Mouse (Mus musculus) A20 (cell line): ENCODE data around the gene Ezr.
"Not testable (repeated sequence)": the region's sequence is repeated elsewhere in the genome, so short reads cannot be mapped to it uniquely, and the experiment has no call there.

Experiments used
- DNase-seq: peaks from one replicate; pipeline ENCODE4 v3.0.0-alpha.2; 2011; ENCODE audit warnings: low read depth, low spot score

The Ezr gene

DNA sequence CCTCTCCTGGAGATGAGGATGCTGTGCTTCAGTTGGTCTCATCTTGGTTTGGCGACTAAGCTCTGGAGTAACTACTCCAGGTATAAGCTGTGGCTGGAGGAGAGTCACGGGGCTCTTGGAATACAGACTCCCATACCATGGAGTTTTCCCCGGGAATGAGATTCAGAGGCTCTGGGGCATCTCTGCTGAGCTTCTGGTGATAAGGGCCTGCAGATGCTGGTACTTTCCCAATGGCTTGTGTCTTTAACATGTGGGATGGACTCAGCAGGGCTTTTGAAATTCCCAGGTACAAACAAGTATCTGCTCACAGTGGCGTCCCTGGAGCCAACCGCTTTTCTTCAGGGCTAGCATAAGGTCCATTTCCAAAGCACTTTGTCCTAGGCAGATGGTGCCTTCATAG, 75.2 kb downstream of the Ezr start:
- not testable (repeated sequence) for DNase-seq

DNA sequence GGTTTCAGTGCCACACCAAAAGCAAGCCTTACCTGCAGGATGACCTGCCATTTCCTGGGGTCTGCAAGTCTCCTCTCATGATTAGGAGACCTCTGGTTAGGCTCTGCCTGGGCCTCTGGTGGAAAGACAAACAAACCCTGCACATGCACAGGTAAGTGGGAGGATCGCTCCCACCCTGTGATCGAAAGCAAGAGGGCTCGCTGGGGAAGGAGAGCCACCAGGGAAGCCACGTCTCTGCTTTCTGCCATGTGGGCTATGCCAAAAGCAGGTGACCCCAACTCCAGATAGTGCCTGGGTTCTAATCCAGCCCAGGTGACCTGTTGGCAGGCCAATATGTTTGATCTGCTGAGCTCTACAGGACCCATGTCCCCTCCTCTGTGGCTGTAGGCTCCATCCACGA, 76.1 kb downstream of the Ezr start:
- DNase-seq, result not testable (repeated sequence)

DNA sequence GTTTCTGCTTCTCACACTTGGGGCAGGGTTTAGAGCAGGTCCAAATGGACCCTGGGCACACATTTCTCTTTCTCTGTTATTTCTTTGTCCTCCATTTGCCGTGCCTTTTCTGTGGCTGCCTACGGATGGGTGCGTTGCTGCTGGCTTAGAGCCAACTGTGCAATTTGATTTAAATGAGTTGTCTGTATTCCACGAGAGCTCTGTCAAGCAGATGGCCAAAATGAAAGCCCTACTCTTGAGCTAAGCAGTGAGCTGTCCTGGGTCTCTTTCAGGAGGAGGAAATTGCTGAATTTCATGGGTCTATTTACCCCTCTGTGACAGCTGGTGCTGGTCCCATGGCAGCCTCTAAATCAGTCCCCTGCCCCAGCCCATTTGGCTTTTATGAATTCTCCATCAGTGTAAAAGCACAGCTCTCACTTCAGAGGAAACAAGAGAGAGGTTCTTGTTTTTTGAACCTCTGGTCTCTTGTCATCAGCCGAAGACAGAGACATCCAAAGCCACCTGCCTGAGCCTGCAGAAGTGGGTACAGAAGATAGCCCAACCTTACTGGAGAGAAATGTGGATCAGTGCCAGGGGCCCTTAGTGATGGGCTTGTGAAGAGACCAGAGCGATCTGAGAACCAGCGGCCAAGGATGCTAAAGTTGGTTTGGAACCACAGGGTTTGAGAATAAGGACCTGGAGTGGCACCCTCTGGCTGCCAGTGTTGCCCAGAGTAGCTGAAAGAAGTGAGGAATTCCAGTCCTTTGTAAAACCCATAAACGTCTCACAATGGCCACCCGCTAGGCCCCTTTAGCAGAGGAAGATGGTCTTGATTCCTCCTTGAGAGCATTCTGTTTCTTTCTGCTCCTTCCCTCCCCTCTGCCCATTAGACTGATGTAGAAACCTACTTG, 79.0 kb downstream of the Ezr start:
- not testable (repeated sequence) for DNase-seq

DNA sequence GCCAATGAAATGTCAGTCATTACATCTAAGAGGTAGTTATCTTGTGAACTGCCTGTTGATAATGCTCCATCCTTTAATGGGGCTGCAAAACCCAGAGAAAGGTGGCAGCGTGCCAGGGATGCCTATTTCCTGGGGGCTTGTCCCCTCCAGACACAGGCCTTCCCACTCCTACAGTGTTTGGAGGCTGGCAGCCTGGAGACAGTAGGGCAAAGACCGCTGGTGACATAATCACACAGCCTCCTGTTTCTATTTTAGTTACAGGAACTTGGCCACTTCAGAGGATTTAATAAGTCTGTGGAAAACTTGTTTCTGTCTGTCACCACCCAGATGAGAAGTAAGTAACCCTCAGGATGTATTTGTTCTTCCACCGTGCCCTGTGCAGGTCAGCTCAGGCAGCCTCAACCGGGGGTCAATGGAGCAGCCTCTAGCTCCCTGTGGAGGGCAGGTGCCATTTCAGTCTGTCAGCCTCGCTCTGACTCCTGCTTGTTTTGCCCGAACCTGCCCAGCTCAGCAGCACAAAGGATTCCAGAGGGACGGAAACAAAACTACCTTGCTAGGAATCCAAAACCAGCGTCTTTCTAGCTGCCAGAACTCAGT, 79.9 kb downstream of the Ezr start:
- DNase-seq, result not testable (repeated sequence)

DNA sequence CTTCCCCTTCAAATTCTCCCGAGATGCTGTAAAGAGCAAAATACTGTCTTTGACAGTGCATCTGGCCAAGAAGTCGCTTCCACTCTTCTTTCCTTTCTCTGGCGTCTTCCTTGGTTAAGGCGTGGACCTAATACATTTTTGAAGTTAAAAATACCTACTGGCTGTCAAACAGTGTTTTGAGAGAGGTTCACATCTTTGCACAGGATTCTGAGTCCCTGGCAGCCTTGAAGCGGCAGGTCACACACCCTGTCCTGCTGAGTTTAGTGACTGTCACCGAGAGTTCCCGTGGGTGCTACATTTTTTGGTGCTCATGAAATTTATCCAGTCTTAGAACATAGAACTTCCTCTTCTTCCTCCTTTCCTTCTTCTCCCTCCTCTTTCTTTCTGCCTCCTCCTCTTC, 82.5 kb downstream of the Ezr start:
- DNase-seq, result not testable (repeated sequence)

DNA sequence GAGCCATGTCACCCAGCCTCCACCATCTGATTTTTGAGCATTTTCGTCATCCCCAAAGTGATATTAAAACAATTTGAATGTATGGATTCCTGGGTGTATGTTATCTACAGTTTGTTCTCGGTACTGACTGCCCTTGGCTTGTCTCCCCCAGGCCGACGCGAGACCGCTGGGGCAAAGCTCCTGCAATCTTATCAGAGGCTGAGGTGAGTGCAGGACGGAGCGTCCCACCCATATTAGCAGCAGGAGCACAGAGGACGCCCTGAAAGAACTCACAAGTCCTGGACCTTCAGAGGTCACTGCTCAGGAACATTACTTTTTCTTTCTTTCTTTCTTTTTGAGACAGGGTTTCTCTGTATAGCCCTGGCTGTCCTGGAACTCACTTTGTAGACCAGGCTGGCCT, 83.1 kb downstream of the Ezr start:
- DNase-seq, result not testable (repeated sequence)

DNA sequence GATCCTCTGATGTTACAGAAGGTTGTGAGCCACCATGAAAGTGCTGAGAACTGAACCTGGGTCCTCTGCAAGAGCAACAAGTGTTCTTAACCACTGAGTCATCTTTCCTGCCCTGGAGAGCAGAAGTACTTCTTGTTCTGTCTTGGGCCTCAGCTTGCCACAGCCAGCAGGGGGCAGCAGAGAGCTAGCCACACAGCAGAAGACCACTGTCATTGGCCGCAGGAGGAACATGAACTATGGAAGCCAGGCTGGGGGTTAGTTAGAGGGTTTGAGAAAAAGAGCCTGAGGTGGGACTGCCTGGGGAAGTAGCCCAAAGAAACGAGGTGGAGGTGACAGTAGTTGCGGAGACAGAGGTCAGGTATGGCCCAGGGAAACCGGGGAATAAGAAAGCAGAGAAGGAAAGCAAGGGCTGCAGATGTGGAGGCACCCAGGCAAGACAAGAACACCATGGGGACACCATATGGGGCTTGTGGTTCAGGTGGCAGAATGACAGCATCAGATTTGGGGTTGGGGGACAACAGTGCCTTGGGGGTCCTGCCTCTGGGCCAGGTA, 85.3 kb downstream of the Ezr start:
- DNase-seq, result peak; percentile 76

DNA sequence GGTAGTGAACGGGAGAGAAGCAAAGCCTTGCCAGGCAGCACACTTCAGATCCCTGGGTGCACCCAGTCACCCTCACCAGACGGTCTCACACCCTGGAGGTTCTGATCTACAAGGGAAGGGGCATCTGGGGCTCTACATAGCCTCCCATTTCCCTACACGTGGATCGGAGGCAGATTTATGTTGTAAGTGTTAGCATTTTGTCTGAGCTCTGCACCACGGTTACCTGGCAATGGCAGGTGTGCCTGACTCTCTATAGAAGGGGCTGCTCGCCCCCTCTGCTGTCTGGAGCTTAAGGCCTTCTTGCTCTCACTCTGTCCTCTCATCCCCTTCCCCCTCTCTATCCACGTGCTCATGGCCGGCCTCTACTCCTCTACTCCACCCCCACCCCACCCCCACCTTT, 86.1 kb downstream of the Ezr start:
- DNase-seq, result not testable (repeated sequence)

DNA sequence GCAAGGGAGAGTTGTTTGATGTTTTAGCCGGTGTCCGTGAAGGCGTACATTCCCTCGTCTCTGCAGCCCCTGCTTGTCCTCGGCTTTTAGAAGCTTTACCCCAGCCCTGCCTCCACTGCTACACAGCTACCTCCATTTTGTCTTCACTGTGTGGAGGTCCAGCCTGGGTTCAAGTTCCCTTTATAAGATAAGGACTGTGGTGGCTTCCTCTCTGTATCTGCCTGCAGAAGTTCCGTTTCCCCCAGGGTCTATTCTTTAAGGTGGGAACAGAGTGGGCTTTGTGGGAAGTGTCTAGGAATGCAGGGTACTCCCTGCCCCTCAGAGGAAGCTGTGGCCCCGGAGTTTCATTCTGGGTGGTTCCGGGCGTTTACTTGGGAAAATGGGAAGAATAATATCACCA, 86.9 kb downstream of the Ezr start:
- DNase-seq, result not testable (repeated sequence)

DNA sequence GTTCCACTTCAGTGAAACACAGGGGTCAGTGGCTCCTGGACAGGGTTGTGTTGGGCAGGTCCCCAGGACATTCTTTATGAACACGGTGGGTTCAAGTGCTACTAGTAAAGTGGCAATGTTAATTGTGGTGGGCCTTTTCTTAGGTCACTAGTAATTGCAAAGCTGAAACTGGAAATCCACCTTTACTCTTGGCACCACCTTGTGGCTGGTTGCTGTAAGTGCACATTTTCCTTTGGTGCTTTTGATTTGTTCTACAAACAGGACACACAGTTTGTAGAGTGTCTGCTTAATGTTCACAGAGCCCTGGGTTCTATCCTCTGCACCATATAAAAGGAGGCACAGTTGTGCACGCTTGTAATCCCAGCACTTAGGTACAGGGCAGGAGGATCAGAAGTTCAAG, 91.0 kb downstream of the Ezr start:
- peak; percentile 64 for DNase-seq

DNA sequence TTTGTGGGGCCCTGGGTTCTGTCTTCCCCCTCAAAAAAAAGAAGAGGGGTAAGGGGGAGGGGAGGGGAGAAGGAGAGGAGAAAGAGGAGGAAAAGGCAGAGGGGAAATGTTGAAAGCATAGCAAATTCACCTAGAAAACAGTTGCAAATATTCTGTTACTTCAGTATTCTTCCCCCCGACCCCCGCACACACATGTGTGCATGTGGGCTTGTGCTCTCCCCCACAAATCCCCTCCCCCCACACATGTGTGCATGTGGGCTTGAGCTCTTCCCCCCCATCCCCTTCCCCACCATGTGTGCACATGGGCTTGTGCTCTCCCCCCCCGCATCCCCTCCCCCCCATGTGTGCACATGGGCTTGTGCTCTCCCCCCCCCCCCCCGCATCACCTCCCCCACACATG, 93.2 kb downstream of the Ezr start:
- DNase-seq, result not testable (repeated sequence)
